Mouse (Mus musculus) Patski (cell line): ENCODE data around the gene Sf3b3. TPM values are rescaled to one million over a fixed set of nuclear protein-coding genes. Genes with fewer than 3 reads are reported as not detected.
"Not testable (repeated sequence)": the region's sequence is repeated elsewhere in the genome, so short reads cannot be mapped to it uniquely, and the experiment has no call there.

Experiments used
- ATAC-seq: fragments of 100-300 bp; one replicate; pipeline ENCODE4 v1.8.0; 2021
- CTCF ChIA-PET: fragments of 350-600 bp; sonication (Branson Sonifier 250); formaldehyde crosslinking; loops from one replicate; lab custom pipeline; 2022; ENCODE audit warnings: inconsistent platforms; lab: Charles Lee
- POLR2A ChIA-PET: fragments of 350-600 bp; sonication (Branson Sonifier 250); formaldehyde crosslinking; loops from one replicate; lab custom pipeline; 2022; ENCODE audit warnings: antibody characterized with exemption, inconsistent platforms; lab: Charles Lee
- DNase-seq: peaks from one replicate; pipeline ENCODE4 v3.0.0-alpha.2; 2011; ENCODE audit warnings: low read depth, low spot score
- H3K27me3 ChIP-seq: fragments of 371-371 bp; one replicate; pipeline ENCODE4 v1.5.1; 2021
- CTCF ChIP-seq: fragments of 100-300 bp; IDR thresholded peaks from one replicate; pipeline ENCODE4 v1.5.1; 2021
- in situ Hi-C: fragments of 300-500 bp; cut with MboI; formaldehyde crosslinking; loops from 3 replicates; pipeline ENCODE4 v1.11.1; 2018; ENCODE audit warnings: low pct_unique_long_range_greater_than_20kb, mixed read lengths
- polyA plus RNA-seq: library from polyadenylated mRNA; unstranded; gene quantifications from one replicate; pipeline ENCODE4 v1.2.3, GENCODE M21; 2021

Gene Sf3b3
- polyA plus RNA-seq, 1 experiment from 2014 or later = 129 TPM

- CTCF ChIA-PET = interaction anchor here (0.8 kb wide), 1 partner anchor 84 kb away, joined by 3 read pairs; no protein-coding TSS in a partner anchor
Observed at GRCm38 (mm10) chr8:110883824-110884223, 37.2 kb upstream of the Sf3b3 start.

GRCm38 (mm10) chr8:110881741-110882310 lies 35.2 kb upstream of the Sf3b3 start:
- TF ChIP-seq CTCF = no peak
- DNase-seq (no peak), ATAC-seq (no peak)
- H3K27me3 ChIP-seq = no peaks in the 10 kb centered on the region
- POLR2A ChIA-PET = no interaction called here
- in situ Hi-C loops = no loop called here
- CTCF ChIA-PET = no interaction called here

More at GRCm38 (mm10) chr8:110883824-110884223, 37.2 kb upstream of the Sf3b3 start:
- in situ Hi-C loops = no loop called here
- H3K27me3 ChIP-seq = no peaks in the 10 kb centered on the region
- DNase-seq (no peak), ATAC-seq (no peak)
- POLR2A ChIA-PET = interaction anchor here (1.0 kb wide), 1 partner anchor 36 kb away, joined by 3 read pairs; no protein-coding TSS in a partner anchor
- TF ChIP-seq CTCF = no peak

- ChIA-PET POLR2A (no interaction called here), CTCF (interaction anchor here (0.9 kb wide), 1 partner anchor 21 kb away, joined by 3 read pairs; no protein-coding TSS in a partner anchor)
- TF ChIP-seq CTCF = no peak
- no peak for DNase-seq
- H3K27me3 ChIP-seq = no peaks in the 10 kb centered on the region
- in situ Hi-C loops = no loop called here
- no peak for ATAC-seq
Observed at GRCm38 (mm10) chr8:110877862-110878261, 31.3 kb upstream of the Sf3b3 start.

GRCm38 (mm10) chr8:110870501-110870900 lies 23.9 kb upstream of the Sf3b3 start:
- no peak for ATAC-seq
- no peaks in the 10 kb centered on the region for H3K27me3 ChIP-seq
- DNase-seq = no peak
- CTCF ChIA-PET = no interaction called here
- no peak for TF ChIP-seq CTCF
- in situ Hi-C loops = no loop called here
- POLR2A ChIA-PET = no interaction called here

- DNase-seq, ATAC-seq, H3K27me3 ChIP-seq, in situ Hi-C loops, CTCF ChIA-PET: not testable (repeated sequence)
- POLR2A ChIA-PET = interaction anchor here (0.6 kb wide), 1 partner anchor 167 kb away, joined by 3 read pairs; no protein-coding TSS in a partner anchor
Observed at GRCm38 (mm10) chr8:110861347-110862025, 14.9 kb upstream of the Sf3b3 start.

GRCm38 (mm10) chr8:110859651-110860501 lies 13.3 kb upstream of the Sf3b3 start:
- ATAC-seq = no peak
- peak; percentile 54 for TF ChIP-seq CTCF
- DNase-seq = no peak
- ChIA-PET CTCF (interaction anchor here (1.0 to 1.5 kb wide), 2 partner anchors 20 to 112 kb away, joined by 3 to 4 read pairs; no protein-coding TSS in a partner anchor), POLR2A (interaction anchor here (0.7 kb wide), 1 partner anchor 121 kb away, joined by 3 read pairs; no protein-coding TSS in a partner anchor)
- no peaks in the 10 kb centered on the region for H3K27me3 ChIP-seq
- in situ Hi-C loops = no loop called here

GRCm38 (mm10) chr8:110856760-110857461 lies 10.3 kb upstream of the Sf3b3 start:
- peak; percentile 66 for TF ChIP-seq CTCF
- ATAC-seq (no peak), DNase-seq (no peak)
- no peaks in the 10 kb centered on the region for H3K27me3 ChIP-seq
- CTCF ChIA-PET = interaction anchor here (0.8 to 3.9 kb wide), 6 partner anchors 8 to 107 kb away, joined by 3 to 20 read pairs (median 4); no protein-coding TSS in a partner anchor
- in situ Hi-C loops = no loop called here
- POLR2A ChIA-PET = interaction anchor here (0.6 to 1.3 kb wide), 2 partner anchors 72 to 107 kb away, joined by 4 to 5 read pairs; no protein-coding TSS in a partner anchor

- in situ Hi-C loops, ATAC-seq, DNase-seq, H3K27me3 ChIP-seq: not testable (repeated sequence)
- POLR2A ChIA-PET = interaction anchor here (0.6 kb wide), 1 partner anchor 72 kb away, joined by 4 read pairs; no protein-coding TSS in a partner anchor
- CTCF ChIA-PET = interaction anchor here (1.1 to 3.9 kb wide), 6 partner anchors 7 to 142 kb away, joined by 3 to 20 read pairs (median 4); partner anchors contain the start of gene Ddx19a
Observed at GRCm38 (mm10) chr8:110856073-110856472, 9.5 kb upstream of the Sf3b3 start.

GRCm38 (mm10) chr8:110851186-110851585 lies 4.6 kb upstream of the Sf3b3 start:
- TF ChIP-seq CTCF = no peak
- POLR2A ChIA-PET = no interaction called here
- no peaks in the 10 kb centered on the region for H3K27me3 ChIP-seq
- no peak for DNase-seq
- no peak for ATAC-seq
- CTCF ChIA-PET = interaction anchor here (0.8 kb wide), 1 partner anchor 101 kb away, joined by 4 read pairs; no protein-coding TSS in a partner anchor
- in situ Hi-C loops = no loop called here
